Mouse (Mus musculus) embryonic facial prominence, embryonic 14.5 days (tissue): ENCODE measurements around the gene Dennd2a. TPM values are rescaled to one million over a fixed set of nuclear protein-coding genes. Genes with fewer than 3 reads are reported as not detected.
A peak's percentile ranks its signal among the peaks of the same experiment; 100 is the strongest.

ENCODE experiments used
- ATAC-seq: fragments of 200-750 bp; cut with Nextera tagmentation; 2 replicates; pipeline ENCODE4 v1.8.0; 2017; ENCODE audit warnings: low read depth, moderate number of reproducible peaks, moderate TSS enrichment
- DNase-seq: peaks from one replicate; pipeline ENCODE4 v3.0.0-alpha.2; 2015; ENCODE audit warnings: low spot score
- H3K27ac ChIP-seq: fragments of 300-500 bp; sonication (generic); replicated peaks from 2 replicates; pipeline ENCODE4 v1.5.1; 2014; ENCODE audit warnings: low read depth, mild to moderate bottlenecking, low read length, moderate library complexity
- H3K27me3 ChIP-seq: fragments of 300-500 bp; sonication (generic); replicated peaks from 2 replicates; pipeline ENCODE4 v1.6.1; 2014; ENCODE audit warnings: low read length; ENCODE audit not compliant: control insufficient read depth, insufficient read depth
- H3K36me3 ChIP-seq: fragments of 300-500 bp; sonication (generic); 2 replicates; pipeline ENCODE4 v1.6.1; 2014; ENCODE audit warnings: low read length, mixed read lengths; ENCODE audit not compliant: control insufficient read depth, insufficient read depth
- H3K4me1 ChIP-seq: fragments of 300-500 bp; sonication (generic); 2 replicates; pipeline ENCODE4 v1.6.1; 2014; ENCODE audit warnings: antibody characterized with exemption, low read length; ENCODE audit not compliant: control insufficient read depth, insufficient read depth
- H3K4me2 ChIP-seq: fragments of 300-500 bp; sonication (generic); 2 replicates; pipeline ENCODE4 v1.6.1; 2014; ENCODE audit warnings: low read depth, mild to moderate bottlenecking, low read length, moderate library complexity, mixed read lengths
- H3K4me3 ChIP-seq: fragments of 300-500 bp; sonication (generic); 2 replicates; pipeline ENCODE4 v1.5.1; 2014; ENCODE audit warnings: low read depth, mild to moderate bottlenecking, low read length
- H3K9ac ChIP-seq: fragments of 300-500 bp; sonication (generic); 2 replicates; pipeline ENCODE4 v1.6.1; 2014; ENCODE audit warnings: low read depth, mild to moderate bottlenecking, low read length, moderate library complexity, mixed read lengths
- H3K9me3 ChIP-seq: fragments of 300-500 bp; sonication (generic); 2 replicates; pipeline ENCODE4 v1.6.1; 2016; ENCODE audit warnings: low read length; ENCODE audit not compliant: control insufficient read depth
- WGBS: fragments of 180-500 bp; shearing (Covaris S2); extraction: QIAGEN DNeasy Blood & Tissue Kit; methylation state at CpG from one replicate; pipeline ENCODE4 v1.1.7; 2014; 5-methylcytosine and 5-hydroxymethylcytosine counted together
- polyA plus RNA-seq: library from polyadenylated mRNA; unstranded; fragments of >200 nt; fragmentation: Nextera tagmentation; extraction: Ambion mirVana; gene quantifications from 2 replicates; pipeline ENCODE4 v1.2.1, GENCODE M21; 2014

Dennd2a gene
- polyA plus RNA-seq, 1 experiment from 2014 or later: 24.0 TPM

- peaks cover 97% of the 10 kb centered on the region for H3K36me3 ChIP-seq
Measured at GRCm38 (mm10) chr6:39488292-39488691, 69.4 kb downstream of the Dennd2a start.

DNA sequence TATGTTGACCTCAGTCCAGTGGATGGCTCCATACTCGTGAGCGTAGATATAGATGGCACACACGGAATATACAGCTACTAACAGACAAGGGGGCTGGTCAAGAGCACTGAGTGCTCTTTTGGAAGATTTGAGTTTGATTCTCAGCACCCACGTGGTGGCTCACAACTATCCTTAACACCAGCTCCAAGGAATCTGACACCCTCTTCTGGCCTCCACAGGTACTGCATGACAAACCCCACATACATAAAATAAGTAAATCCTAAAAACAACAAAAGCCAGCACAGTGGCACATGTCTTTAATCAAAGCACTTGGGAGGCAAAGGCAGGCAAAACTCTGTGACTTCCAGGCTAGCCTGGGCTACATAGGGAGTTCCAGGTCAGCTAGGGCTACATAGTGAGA lies 74.0 kb downstream of the Dennd2a start:
- no peak overlapping the region for H3K9ac ChIP-seq
- no peak overlapping the region for H3K27ac ChIP-seq
- no peaks in the 10 kb centered on the region for H3K9me3 ChIP-seq
- no peak for DNase-seq
- H3K27me3 ChIP-seq: no peaks in the 10 kb centered on the region
- H3K4me3 ChIP-seq: no peak overlapping the region
- 0 out of 2 replicates have a peak, but pooled peaks cover 6% of the 10 kb centered on the region for H3K4me1 ChIP-seq
- 94% methylated on average over 4 of the region's 4 CpGs for WGBS
- no peak overlapping the region for H3K4me2 ChIP-seq
- peaks cover 91% of the 10 kb centered on the region for H3K36me3 ChIP-seq
- no peak for ATAC-seq

More at GRCm38 (mm10) chr6:39488292-39488691, 69.4 kb downstream of the Dennd2a start:
- no peak overlapping the region for H3K4me3 ChIP-seq
- H3K4me2 ChIP-seq: no peak overlapping the region
- no peak overlapping the region for H3K9ac ChIP-seq
- H3K9me3 ChIP-seq: no peaks in the 10 kb centered on the region
- H3K27me3 ChIP-seq: no peaks in the 10 kb centered on the region
- ATAC-seq: no peak
- 88% methylated on average over 8 of the region's 8 CpGs for WGBS
- no peaks in the 10 kb centered on the region for H3K4me1 ChIP-seq
- no peak for DNase-seq
- H3K27ac ChIP-seq: no peak overlapping the region

- Histone ChIP-seq H3K9me3 (no peaks in the 10 kb centered on the region), H3K9ac (0 out of 2 replicates have a peak overlapping the region, but pooled peaks have one; percentile 6), H3K36me3 (peaks cover 70% of the 10 kb centered on the region), H3K27ac (peak overlapping the region; percentile 71), H3K4me1 (peaks cover 20% of the 10 kb centered on the region), H3K4me2 (no peak overlapping the region), H3K27me3 (no peaks in the 10 kb centered on the region), H3K4me3 (no peak overlapping the region)
- WGBS: 40% methylated on average over 7 of the region's 8 CpGs
- peak; percentile 64; the same call in 1 of the 2 replicates for ATAC-seq
- DNase-seq: peak; percentile 83
Measured at GRCm38 (mm10) chr6:39478509-39479150, 79.0 kb downstream of the Dennd2a start.

- Histone ChIP-seq H3K9ac (no peak overlapping the region), H3K9me3 (no peaks in the 10 kb centered on the region), H3K36me3 (peaks cover 52% of the 10 kb centered on the region), H3K4me3 (no peak overlapping the region), H3K27ac (no peak overlapping the region), H3K4me1 (peaks cover 20% of the 10 kb centered on the region), H3K4me2 (no peak overlapping the region), H3K27me3 (no peaks in the 10 kb centered on the region)
- DNase-seq: no peak
- 76% methylated on average over 1 of the region's 1 CpGs for WGBS
- ATAC-seq: no peak
Measured at GRCm38 (mm10) chr6:39476617-39477016, 81.0 kb downstream of the Dennd2a start.

DNA sequence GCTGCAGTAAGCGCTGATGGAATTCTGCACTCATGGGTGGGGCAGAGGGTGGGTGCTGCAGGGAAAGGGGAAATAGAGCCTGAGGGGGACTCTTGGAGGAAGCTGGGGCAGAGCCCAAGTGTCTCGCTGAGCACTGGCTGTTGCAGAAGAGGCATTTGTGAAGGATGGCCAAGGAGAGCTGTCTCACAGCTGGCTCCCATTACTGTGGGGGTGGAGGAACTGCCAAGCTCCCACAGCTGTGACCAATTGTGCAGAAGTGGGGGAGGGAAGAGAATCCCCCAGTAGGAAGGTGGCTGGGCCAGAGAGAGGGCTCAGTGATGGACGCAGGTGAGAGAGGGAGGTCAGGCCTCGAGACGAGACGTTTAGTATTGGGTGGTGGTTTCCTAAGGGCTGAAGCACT lies 83.2 kb downstream of the Dennd2a start:
- Histone ChIP-seq H3K9ac (no peak overlapping the region), H3K27me3 (no peaks in the 10 kb centered on the region), H3K4me2 (peak overlapping the region; percentile 24), H3K4me1 (peaks cover 20% of the 10 kb centered on the region), H3K36me3 (peaks cover 58% of the 10 kb centered on the region), H3K4me3 (no peak overlapping the region), H3K27ac (peak overlapping the region; percentile 77), H3K9me3 (no peaks in the 10 kb centered on the region)
- ATAC-seq (peak; percentile 80), DNase-seq (peak; percentile 89)
- WGBS: 16% methylated on average over 6 of the region's 6 CpGs

- DNase-seq: no peak
Measured at GRCm38 (mm10) chr6:39472837-39473236, 84.8 kb downstream of the Dennd2a start.

GRCm38 (mm10) chr6:39472271-39472670 lies 85.4 kb downstream of the Dennd2a start:
- H3K9me3 ChIP-seq: no peaks in the 10 kb centered on the region
- H3K9ac ChIP-seq: no peak overlapping the region
- H3K27me3 ChIP-seq: no peaks in the 10 kb centered on the region
- no peak overlapping the region for H3K4me2 ChIP-seq
- ATAC-seq (no peak), DNase-seq (no peak)
- H3K4me1 ChIP-seq: peaks cover 14% of the 10 kb centered on the region
- no peak overlapping the region for H3K4me3 ChIP-seq
- H3K36me3 ChIP-seq: peaks cover 54% of the 10 kb centered on the region
- 71% methylated on average over 4 of the region's 4 CpGs for WGBS
- no peak overlapping the region for H3K27ac ChIP-seq

More at GRCm38 (mm10) chr6:39472837-39473236, 84.8 kb downstream of the Dennd2a start:
- no peak overlapping the region for H3K4me3 ChIP-seq
- peaks cover 14% of the 10 kb centered on the region for H3K4me1 ChIP-seq
- no peaks in the 10 kb centered on the region for H3K27me3 ChIP-seq
- H3K9ac ChIP-seq: no peak overlapping the region
- H3K27ac ChIP-seq: no peak overlapping the region
- no peak overlapping the region for H3K4me2 ChIP-seq
- WGBS: 32% methylated on average over 5 of the region's 5 CpGs
- ATAC-seq: no peak
- no peaks in the 10 kb centered on the region for H3K9me3 ChIP-seq
- peaks cover 58% of the 10 kb centered on the region for H3K36me3 ChIP-seq

DNA sequence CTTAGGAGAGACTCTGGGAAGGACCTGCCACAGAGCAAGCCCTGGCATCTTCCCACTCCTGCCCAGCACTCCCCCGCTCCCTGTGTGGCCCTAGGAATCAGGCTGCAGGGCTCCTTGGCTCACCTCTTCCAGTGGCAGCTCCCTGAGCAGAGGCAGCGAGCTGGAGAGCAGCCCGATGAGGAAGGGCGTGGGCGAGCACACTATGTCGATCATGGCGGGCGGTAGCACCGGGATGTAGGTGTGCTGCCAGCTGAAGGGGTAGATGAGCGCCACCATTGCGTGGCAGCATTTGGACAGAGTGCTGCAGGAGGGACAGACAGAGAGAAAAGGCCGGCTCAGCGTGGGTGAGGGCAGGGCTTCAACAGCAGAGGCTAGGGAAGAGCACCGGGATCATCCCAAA lies 87.6 kb downstream of the Dennd2a start:
- Histone ChIP-seq H3K4me3 (no peak overlapping the region), H3K27me3 (no peaks in the 10 kb centered on the region), H3K4me2 (no peak overlapping the region), H3K27ac (no peak overlapping the region), H3K9ac (no peak overlapping the region), H3K4me1 (peaks cover 11% of the 10 kb centered on the region), H3K36me3 (peaks cover 51% of the 10 kb centered on the region), H3K9me3 (no peaks in the 10 kb centered on the region)
- WGBS: 92% methylated on average over 14 of the region's 14 CpGs
- DNase-seq (no peak), ATAC-seq (no peak)

- 89% methylated on average over 5 of the region's 5 CpGs for WGBS
- Histone ChIP-seq H3K27ac (no peak overlapping the region), H3K9me3 (no peaks in the 10 kb centered on the region), H3K27me3 (no peaks in the 10 kb centered on the region), H3K4me2 (no peak overlapping the region), H3K9ac (no peak overlapping the region), H3K4me3 (no peak overlapping the region), H3K4me1 (peaks cover 6% of the 10 kb centered on the region), H3K36me3 (peaks cover 51% of the 10 kb centered on the region)
- DNase-seq: no peak
- ATAC-seq: no peak
Measured at GRCm38 (mm10) chr6:39469427-39469826, 88.2 kb downstream of the Dennd2a start.
